Mouse (Mus musculus): Measurements from ENCODE around the gene Commd6.
"Not testable (repeated sequence)": the region's sequence is repeated elsewhere in the genome, so short reads cannot be mapped to it uniquely, and the experiment has no call there.

Gene Commd6

DNA sequence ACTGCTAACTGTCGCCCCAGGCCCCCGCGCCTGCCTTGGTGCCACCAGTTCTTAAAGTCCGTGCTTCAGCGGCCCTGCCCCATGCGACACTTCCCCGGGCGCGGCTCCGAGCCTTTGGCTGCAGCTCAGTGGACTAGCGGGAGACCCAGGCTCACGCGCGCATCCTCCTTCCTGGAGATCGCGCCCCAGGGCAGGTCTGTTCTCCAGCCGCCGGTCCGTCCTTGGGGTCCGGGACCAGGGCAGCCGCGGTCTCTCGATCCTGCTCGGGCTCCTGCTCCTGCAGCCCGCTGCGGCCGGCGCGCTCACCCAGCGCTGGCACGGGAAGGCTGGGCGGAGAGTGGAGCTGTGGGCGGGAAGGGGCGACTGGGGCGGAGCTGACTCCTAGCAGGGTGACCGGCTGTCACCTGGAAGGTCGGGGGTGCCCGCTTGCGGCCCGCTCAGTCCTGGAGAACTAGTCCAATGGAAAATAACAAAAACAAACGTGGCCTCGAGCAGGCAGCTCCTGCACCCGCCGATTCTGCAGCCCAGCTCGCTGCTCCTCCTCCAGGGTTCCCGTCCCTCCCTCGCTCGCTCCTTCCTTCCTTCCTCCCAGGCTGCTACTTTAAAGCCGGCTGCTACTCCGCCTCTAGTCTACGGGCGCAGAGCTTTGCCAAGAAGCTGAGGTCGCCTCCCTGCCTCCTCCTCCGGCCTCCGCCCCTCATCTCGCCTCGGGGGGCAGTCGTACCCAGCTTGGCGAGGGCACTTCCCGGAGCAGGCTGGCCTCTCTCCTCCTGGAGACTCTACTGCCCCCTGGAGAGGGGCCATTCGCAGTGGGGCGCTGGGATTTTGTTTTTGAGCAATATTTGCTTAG is 31.7 kb downstream of the Commd6 start, which contains the start of gene Tbc1d4:
Tbc1d4 (minus strand) TSS at position 673 of the 850 bp plus-strand sequence.
- DNase-seq (ENCODE audit: low spot score in 2 of 2): peak; percentile 81 to 83

DNA sequence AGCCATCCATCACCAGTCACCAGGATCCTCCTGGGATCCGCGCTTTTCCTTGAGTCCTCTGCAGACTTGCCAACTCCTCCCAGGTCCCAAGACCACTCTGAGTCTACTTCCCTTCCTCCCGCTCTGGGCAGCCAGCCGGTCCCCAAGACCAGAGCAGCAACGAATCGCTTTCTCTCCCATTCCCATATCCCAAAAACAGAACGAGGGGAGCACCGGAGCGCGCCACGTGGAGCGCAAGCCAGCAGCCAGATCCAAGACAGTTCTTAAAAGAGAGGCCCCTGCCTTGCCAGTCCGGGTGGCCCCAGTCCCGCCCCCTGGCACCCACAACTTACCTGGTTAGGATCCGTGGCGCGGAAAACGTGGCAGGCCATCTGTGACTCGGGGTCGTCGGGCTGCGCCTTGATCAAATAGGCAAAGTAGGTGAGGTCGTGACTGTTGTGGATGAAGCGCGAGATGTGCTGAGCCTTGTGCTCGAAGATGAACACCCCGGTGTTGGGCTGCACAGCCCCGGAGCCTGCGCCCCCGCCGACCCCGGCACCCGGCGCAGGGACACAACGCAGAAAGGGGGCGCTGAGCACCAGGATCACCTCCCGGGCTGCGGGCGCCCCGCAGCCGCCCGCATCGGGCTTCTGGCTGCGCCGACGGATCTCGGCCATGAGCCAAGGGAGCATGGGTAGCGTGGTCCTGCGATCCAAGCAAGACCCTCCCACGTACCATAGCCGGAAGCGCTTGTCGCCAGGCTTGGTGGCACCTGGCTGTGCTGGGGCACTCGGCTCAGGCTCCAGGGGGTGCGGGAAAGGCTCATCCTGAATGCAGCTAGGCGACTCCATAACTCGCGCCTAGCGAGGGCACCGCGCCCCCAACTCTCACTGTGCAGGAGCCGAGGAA is 32.6 kb downstream of the Commd6 start:
- peak in 1 of 2 experiments; percentile 14 for DNase-seq (ENCODE audit: low spot score in 2 of 2)

DNA sequence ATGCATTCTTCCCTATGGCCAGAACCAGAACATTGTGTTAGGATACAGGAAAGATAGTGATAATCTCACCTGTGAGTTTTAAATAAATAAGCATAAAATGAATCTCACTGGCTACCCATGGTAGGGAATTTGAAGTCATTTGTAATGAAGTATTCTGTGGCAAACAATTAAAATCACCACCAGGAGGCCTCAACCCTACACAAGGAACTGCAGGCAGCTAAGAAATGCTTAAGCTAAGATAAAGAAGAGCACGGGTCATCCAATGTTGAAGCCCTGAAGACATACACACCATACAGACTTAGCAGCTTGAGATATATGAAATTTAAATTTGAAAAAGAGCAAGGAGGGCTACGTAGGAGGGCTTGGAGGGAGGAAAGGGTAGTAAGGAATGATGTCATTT is 34.6 kb downstream of the Commd6 start:
- DNase-seq (ENCODE audit: low spot score in 2 of 2): no peak

DNA sequence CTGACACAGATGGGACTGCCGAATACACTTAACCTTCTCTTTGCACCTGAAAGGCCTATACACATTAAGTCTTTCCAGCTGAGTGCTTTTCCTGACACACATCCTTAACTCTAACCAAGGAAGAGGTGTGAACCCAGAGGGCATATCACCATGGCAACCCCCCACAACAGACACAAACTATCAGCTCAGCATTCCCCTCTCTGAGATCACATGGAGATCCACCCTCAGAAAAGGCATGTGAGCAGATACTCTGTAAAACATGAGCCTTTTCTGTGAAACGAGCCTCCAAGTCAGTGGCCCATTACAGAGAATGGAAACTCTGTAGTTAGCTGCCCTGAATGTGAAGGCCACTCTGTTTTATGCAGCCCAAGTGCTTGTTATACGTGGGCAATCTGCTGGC is 37.6 kb downstream of the Commd6 start:
- DNase-seq (ENCODE audit: low spot score in 2 of 2): no peak

DNA sequence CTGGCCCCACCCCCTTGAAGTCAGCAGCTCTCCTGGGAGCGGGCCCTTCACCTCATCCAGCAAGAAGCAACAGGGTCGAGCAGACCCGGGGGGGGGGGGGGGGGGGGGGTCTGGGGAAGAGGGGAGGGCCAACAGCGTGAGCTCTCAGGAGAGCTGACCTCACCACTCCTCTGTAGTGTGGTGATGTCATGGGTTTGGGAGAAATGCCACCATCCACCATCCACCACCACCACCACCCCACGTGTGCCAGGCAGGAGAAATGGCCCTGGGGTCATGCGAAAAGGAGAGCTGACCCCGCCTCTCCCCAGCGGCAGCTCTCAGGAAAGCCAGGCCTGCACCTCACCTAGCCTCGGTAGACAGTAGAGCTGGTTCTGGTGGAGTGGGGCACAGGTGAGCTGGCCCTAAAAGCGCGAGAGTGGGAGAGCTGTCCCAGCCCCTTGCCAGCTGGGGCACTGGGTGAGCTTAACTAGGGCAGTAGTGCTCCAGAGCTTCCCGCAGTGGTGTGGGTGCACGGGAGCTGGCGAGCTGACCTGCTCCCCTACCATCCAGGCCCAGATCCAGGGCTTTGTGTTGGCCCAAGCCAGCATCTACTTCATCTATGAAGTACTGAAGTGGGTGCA is 43.3 kb downstream of the Commd6 start:
- no peak for DNase-seq (ENCODE audit: low spot score in 2 of 2)

DNA sequence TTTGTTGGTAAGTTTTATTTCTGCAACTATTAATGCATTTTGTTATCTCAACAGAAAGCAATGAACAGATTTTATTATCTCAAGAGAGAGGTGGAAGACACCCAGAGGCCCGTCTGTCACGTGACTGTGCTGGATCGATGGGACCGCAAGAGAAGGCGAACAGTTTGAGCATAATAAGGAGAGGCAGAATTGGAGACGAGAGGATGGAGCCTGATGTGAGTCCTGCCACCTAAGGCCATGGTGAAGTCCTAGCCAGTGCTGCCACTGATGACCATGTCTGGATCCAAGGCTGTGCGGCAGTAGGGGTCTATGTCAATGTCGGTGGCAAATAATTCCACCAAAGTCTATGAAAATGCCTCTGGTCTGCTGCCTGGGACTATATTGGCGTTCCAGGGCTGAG is 43.8 kb downstream of the Commd6 start:
- DNase-seq (ENCODE audit: low spot score in 2 of 2): no peak

DNA sequence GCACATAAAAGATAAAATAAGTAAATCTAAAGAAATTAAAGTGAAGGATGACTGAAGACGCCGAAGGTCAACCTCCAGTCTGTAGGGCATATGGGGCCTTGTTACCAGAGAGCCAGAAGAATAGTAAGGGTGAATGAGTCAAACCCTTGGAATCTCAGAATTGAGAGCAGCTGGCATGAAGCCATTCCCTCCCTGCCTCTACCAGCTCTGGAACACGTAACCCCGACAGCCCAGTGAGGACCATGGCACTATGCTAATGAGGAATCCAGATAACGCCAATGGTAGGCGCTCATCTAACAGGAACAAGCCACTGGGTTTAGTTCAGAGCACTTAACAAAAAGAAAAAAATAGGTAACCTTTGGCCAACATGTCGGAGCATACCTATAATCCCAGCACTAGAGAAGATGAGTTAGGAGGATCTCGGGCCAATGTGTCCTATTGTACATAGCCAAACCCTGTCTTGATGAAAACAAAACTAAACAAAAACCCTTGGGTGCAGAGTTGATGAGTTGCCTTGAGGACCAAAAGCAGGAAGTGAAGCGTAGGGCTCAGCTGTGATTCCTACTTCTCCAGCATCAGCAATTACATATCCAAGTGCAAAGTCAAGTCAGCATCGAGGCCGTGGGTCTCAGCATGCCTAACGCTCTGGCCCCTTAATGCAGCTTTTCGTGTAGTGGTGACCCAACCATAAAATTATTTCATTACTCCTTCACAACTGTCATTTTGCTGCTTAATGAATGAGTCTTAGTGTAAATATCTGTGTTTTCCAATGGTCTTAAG is 45.0 kb downstream of the Commd6 start:
- no peak for DNase-seq (ENCODE audit: low spot score in 2 of 2)

DNA sequence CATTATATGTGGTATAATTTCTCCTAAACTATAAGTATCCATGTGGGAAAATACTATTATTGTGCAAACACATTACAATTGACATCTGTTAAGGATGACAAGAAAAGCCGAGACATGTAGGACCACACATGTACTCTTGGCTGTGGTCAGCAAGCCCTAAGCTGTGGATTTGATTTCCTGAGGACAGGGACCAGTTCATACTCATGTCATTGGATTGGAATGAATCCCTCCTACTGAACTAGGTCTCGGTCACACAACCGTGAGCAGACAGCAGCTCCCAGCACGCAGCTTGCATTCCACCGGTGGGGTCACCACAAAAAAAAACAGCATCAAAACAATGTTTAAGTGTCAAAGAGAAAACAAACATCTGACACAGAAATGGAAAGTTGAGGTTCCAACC is 46.5 kb downstream of the Commd6 start:
- DNase-seq (ENCODE audit: low spot score in 2 of 2): no peak

DNA sequence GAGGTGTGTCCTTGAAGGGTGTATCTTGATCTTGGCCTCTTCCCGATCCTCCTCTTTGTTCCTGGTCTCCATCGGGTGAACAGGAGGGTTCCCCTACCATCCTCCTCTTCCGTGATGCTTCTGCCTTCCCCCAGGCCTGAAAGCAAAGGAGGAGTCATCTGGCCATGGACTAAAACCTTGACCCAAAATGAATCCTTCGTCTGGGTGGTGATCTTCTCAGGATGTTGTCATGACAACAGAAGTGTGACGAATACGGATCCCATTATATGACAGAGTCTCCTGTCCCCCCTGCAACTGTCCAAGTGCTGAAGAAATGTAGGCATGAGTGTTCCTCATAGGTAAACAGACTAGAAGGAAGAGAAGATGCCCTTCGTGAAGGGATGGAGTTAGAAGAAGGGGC is 47.1 kb downstream of the Commd6 start:
- DNase-seq (ENCODE audit: low spot score in 2 of 2): no peak

DNA sequence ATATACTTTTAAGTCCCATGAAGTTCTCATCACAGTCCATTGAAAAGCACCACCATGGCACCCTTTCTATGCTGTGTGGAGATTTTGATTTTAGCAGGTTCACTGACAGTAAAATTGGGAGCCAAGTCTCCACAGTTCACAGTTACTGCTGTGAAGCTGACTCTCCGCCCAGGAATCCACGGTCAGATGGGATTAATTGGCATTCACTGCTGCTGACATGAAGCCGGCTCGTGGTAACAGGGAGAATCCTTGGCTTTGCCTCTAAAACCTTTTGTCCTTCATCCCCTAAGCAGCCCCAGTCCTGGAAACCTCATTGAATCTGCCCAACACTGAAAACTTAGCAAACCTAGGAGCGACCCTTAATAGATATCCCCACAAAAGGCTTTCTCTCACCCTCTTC is 49.4 kb downstream of the Commd6 start:
- no peak for DNase-seq (ENCODE audit: low spot score in 2 of 2)

DNA sequence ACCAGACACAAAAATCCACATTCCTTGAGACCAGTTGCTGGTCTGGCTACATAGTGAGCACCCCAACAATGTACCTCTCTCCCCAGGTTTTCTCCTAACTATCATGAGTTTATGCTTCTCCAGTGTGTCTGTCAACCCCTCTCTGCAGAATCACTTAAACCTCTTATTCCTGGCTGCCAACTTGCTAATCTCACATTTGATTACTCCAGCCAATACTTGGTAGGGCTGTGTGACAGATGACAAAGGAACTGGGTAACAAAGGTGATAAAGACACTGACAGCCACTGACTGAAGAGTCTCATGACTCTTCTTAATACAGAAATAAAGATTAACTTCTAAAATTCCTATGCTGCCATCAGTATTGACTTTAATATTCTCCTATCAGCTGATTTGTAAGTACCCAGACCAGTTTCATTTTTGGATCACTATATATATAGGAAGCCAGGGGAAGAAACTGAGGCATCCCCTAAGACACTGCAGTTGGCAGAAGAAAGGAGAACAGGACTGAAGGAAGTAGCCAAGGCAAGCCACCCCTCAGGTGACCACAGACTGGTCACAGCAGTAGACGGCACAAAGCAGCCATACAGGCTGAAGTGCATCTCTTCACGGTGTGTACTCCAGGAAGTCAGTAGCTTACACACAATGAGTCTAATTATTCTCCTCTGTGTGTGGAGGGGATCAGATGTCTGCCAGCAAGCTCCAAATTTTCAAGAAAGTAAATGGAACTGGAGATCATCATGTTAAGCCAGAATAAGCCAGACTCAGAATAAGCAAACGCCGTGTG is 52.1 kb downstream of the Commd6 start:
- DNase-seq (ENCODE audit: low spot score in 2 of 2): not testable (repeated sequence)

DNA sequence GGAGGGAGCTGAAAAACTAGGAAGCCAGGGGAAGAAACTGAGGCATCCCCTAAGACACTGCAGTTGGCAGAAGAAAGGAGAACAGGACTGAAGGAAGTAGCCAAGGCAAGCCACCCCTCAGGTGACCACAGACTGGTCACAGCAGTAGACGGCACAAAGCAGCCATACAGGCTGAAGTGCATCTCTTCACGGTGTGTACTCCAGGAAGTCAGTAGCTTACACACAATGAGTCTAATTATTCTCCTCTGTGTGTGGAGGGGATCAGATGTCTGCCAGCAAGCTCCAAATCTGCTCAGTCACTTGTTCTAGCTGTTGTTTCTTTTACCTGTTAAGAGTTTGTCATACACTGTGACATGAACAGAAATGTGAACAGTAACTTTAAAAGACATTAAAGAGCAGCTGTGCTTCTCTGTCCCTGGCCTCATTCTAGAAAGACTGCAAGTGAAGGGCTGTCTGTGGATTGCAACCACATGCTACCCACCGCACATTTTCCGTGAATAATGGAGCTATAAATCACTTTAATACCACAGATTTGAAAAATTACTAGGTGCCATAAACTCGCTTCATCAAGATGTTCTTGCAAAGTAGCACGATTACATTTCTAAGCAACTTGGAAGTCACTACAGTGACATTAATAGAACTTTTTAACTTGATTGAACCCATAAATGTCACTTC is 53.0 kb downstream of the Commd6 start:
- DNase-seq (ENCODE audit: low spot score in 2 of 2): not testable (repeated sequence)

DNA sequence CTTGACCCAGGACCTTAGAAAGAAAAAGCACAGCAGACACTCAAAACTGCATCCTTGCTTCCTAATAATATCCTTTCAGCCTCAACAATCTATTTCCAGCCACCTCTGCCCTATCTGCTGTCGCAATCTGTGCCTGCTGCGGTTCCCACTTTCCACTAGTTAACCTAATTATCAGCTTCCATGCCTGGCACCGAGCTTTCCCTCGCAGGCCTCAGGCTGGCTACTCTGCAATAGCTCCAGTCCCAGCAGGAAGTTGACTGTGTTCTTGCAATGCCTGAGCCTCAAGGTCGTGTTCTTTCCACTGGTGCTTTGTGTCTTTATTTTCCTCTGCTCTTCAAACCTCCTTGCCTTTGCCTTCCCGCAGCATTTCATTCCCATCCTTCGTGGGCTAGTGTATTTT is 54.4 kb downstream of the Commd6 start:
- DNase-seq (ENCODE audit: low spot score in 2 of 2): peak in 1 of 2 experiments; percentile 28
